Mouse (Mus musculus) liver, embryonic 14.5 days (tissue): ENCODE measurements around the gene Tnfrsf23.

Experiments
- CTCF ChIP-seq: IDR thresholded peaks from 2 replicates; pipeline ENCODE4 v1.5.1; 2016; ENCODE audit warnings: antibody characterized with exemption, low read depth, control low read depth
- EP300 ChIP-seq: IDR thresholded peaks from 2 replicates; pipeline ENCODE4 v1.6.1; 2016; ENCODE audit warnings: antibody characterized with exemption, low read depth

GRCm38 (mm10) chr7:143629501-143629900, 56.2 kb downstream of the Tnfrsf23 start:
- no peak for TF ChIP-seq EP300
- no peak for TF ChIP-seq CTCF
